Mouse (Mus musculus): ENCODE data around the gene Add3. TPM values are rescaled to one million over a fixed set of nuclear protein-coding genes. Genes with fewer than 3 reads are reported as not detected.

Add3 gene
- polyA plus RNA-seq, 1 experiment from 2014 or later = 29.9 TPM

GRCm38 (mm10) chr19:53278491-53279415 is 138.5 kb downstream of the Add3 start:
- Histone ChIP-seq H3K9me3 (no peaks in the 10 kb centered on the region), H3K36me3 (no peaks in the 10 kb centered on the region), H3K27ac (replicated peaks) (no peak overlapping the region), H3K4me2 (replicated peaks) (no peak overlapping the region), H3K27me3 (no peaks in the 10 kb centered on the region), H3K4me1 (peaks cover 6% of the 10 kb centered on the region; the same call in 1 of the 2 replicates), H3K4me3 (no peak overlapping the region), H3K9ac (replicated peaks) (no peak overlapping the region)
- 75% methylated on average over 19 of the region's 19 CpGs for WGBS
- no peak for ATAC-seq (replicated peaks)

DNA sequence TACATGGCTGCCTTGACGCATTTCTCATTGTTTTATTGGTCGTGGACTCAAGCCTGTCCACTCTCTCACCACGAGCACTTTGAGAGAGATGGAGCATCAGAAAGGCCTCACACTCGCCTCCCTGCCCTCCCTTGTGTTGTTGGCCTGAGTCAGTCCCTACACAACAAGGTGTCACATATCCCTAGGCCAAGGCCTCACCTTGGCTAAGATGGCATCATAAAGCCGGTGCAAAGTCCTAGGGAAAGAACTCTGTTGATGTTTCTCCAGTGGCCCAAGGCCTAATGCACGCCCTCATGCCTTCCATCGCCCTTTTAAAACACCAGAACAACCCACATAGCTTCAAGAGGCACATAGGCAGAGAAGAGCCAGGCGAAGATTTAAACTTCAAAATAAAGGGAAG is 140.0 kb downstream of the Add3 start:
- no peak overlapping the region for H3K4me3 ChIP-seq
- no peak overlapping the region for H3K9ac ChIP-seq (replicated peaks)
- no peak overlapping the region for H3K4me2 ChIP-seq (replicated peaks)
- no peak for ATAC-seq (replicated peaks)
- no peak overlapping the region for H3K27ac ChIP-seq (replicated peaks)
- H3K4me1 ChIP-seq = peaks cover 19% of the 10 kb centered on the region
- H3K36me3 ChIP-seq = no peaks in the 10 kb centered on the region
- no peaks in the 10 kb centered on the region for H3K27me3 ChIP-seq
- WGBS = 86% methylated on average over 8 of the region's 8 CpGs
- H3K9me3 ChIP-seq = no peaks in the 10 kb centered on the region

GRCm38 (mm10) chr19:53282571-53282970 is 142.3 kb downstream of the Add3 start:
- no peak for ATAC-seq (replicated peaks)
- H3K9ac ChIP-seq (replicated peaks) = no peak overlapping the region
- no peak overlapping the region for H3K27ac ChIP-seq (replicated peaks)
- no peaks in the 10 kb centered on the region for H3K36me3 ChIP-seq
- H3K9me3 ChIP-seq = no peaks in the 10 kb centered on the region
- 25% methylated on average over 10 of the region's 10 CpGs for WGBS
- H3K4me3 ChIP-seq = no peak overlapping the region
- H3K4me2 ChIP-seq (replicated peaks) = no peak overlapping the region
- peaks cover 21% of the 10 kb centered on the region for H3K4me1 ChIP-seq
- H3K27me3 ChIP-seq = no peaks in the 10 kb centered on the region

- no peak for ATAC-seq (replicated peaks)
- WGBS = 83% methylated on average over 7 of the region's 7 CpGs
- no peaks in the 10 kb centered on the region for H3K9me3 ChIP-seq
- no peak overlapping the region for H3K4me2 ChIP-seq (replicated peaks)
- H3K9ac ChIP-seq (replicated peaks) = no peak overlapping the region
- H3K4me1 ChIP-seq = peaks cover 21% of the 10 kb centered on the region
- no peak overlapping the region for H3K4me3 ChIP-seq
- peak overlapping the region; percentile 79 for H3K27ac ChIP-seq (replicated peaks)
- H3K27me3 ChIP-seq = no peaks in the 10 kb centered on the region
- no peaks in the 10 kb centered on the region for H3K36me3 ChIP-seq
These were observed 143.5 kb downstream of the Add3 start for GRCm38 (mm10) chr19:53283742-53284141.

DNA sequence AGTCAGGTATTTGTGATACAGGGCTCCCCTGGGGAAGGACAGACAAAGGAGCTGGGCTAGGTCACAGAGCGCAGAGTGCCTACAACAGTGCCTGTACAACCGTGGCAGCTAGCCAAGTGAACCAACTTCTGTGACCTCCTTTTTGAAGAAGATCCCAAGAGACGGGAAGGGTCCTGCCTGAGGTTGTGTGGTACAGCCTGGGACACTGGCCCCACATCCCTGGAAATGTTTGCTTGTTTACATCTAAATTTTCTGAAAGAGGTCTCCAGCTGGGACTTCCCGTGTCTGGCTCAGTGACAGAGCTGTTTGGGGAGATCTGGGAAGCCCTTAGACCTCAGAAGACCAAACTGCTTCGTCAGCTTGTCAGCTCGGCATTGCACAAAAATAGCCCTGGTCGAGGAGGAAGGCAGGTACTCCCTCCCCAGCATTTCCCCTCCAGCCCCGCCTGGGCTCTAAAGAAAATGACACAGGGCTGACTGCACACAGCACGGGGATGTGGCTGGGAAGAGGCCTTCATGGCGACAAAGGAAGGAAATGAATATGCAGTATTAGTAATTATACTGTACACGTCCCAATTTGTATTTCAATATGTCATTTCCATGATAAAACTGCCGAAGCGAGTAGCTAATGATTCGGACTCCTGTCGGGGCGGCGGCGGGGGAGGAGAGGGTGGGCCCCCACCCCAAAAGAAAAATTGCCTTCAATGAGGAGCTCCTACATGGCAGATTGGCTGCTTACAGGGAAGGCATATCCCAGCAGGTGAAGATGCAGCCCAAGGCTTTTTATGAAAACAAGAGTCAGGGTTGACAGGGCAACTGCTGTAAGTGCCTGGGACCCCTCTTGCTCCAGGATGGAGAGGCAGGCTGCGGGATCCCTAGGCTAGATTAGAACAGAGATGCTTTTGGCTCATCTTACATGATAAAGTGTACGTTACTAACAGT is 144.3 kb downstream of the Add3 start:
- Histone ChIP-seq H3K27ac (replicated peaks) (peak overlapping the region; percentile 79), H3K9ac (replicated peaks) (peak overlapping the region; percentile 11; the same call in 1 of the 2 replicates), H3K4me3 (0 out of 2 replicates have a peak overlapping the region, but pooled peaks have one; percentile 1), H3K4me2 (replicated peaks) (peak overlapping the region; percentile 27), H3K4me1 (peaks cover 21% of the 10 kb centered on the region), H3K27me3 (no peaks in the 10 kb centered on the region), H3K9me3 (no peaks in the 10 kb centered on the region), H3K36me3 (no peaks in the 10 kb centered on the region)
- peak; percentile 91 for ATAC-seq (replicated peaks)
- WGBS = 14% methylated on average over 20 of the region's 20 CpGs

DNA sequence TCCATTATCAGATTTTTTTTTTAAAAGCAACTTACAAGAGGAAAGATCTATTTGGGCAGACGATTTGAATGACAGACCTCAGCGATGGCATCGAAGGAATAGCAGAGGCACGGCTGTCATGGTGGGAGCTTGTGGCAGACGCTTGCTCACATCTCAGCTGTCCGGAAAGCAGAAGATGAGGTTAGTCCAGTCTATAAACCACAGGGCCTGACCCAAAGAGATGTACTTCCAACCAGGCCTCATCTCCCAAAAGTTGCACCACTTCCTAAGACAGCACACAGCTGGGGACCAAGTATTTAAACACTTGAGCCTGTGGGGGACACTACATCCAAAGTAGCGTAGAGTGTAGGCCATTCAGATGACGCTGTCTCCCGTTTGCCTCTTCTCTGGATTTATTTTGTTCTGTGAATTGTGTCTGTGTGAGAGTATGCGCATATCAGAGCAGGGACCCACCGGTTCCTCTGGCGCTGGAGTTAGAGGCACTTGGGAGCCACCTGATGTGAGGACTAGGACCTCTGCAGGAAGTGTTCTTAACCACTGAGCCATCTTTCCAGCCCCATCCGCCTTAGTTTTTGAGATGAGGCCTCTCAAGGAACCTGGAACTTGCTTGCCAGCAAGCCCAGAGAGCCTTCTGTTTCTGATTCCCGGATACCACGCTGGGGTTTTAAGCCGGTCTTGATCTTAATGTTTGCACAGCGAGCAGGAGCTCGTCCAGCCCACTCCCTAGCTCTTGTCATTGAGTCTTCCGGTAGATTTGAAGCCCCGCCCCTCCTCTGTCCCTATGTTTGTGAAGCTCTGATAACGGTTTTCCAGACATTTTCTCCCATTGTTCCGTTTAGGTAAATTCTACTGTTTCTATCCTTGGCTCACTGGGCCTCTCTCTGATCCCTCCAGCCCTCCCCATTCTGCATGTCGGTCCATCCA is 156.3 kb downstream of the Add3 start:
- ATAC-seq (replicated peaks) = no peak
- 79% methylated on average over 23 of the region's 23 CpGs for WGBS
- H3K9ac ChIP-seq (replicated peaks) = no peak overlapping the region
- H3K4me2 ChIP-seq (replicated peaks) = no peak overlapping the region
- no peak overlapping the region for H3K4me3 ChIP-seq
- H3K36me3 ChIP-seq = no peaks in the 10 kb centered on the region
- H3K27me3 ChIP-seq = no peaks in the 10 kb centered on the region
- no peak overlapping the region for H3K27ac ChIP-seq (replicated peaks)
- H3K9me3 ChIP-seq = no peaks in the 10 kb centered on the region
- no peaks in the 10 kb centered on the region for H3K4me1 ChIP-seq

Other genes starting within 250 kb of the Add3 start
- 130 and 136 TPM in 2 replicates for gene Xpnpep1, start 100.2 kb upstream of the Add3 start, polyA plus RNA-seq (2015; fragmentation: Nextera tagmentation; extraction: Ambion mirVana)
- gene Mxi1, start 170.1 kb downstream of the Add3 start, polyA plus RNA-seq (2015; fragmentation: Nextera tagmentation; extraction: Ambion mirVana) = 62.0 and 68.4 TPM in 2 replicates
- gene Gm10197, start 231.3 kb downstream of the Add3 start, polyA plus RNA-seq (2015; fragmentation: Nextera tagmentation; extraction: Ambion mirVana) = not detected in 2 replicates

Measured in forebrain, embryonic 15.5 days (tissue).